Mouse (Mus musculus) cortical plate, adult 2 months (tissue): Measurements from ENCODE around the gene Ablim1.

ENCODE experiments used
- CTCF ChIP-seq: fragments of 200-500 bp; IDR thresholded peaks from 2 replicates; pipeline ENCODE4 v1.5.1; 2011; ENCODE audit warnings: mild to moderate bottlenecking, control low read depth, low read length; ENCODE audit not compliant: insufficient read depth; ENCODE audit errors: extremely low read depth
- POLR2A ChIP-seq: fragments of 200-500 bp; IDR thresholded peaks from 2 replicates; pipeline ENCODE4 v1.6.1; 2011; ENCODE audit warnings: mild to moderate bottlenecking, low read length, control low read depth; ENCODE audit not compliant: insufficient read depth; ENCODE audit errors: extremely low read depth

- TF ChIP-seq POLR2A (no peak), CTCF (no peak)
Observed at GRCm38 (mm10) chr19:57138909-57139617, 175.7 kb downstream of the Ablim1 start.
